Mouse (Mus musculus) erythroblast, embryonic 14.5 days (primary cell): ENCODE data around the gene Rnf144a. TPM values are rescaled to one million over a fixed set of nuclear protein-coding genes. Genes with fewer than 3 reads are reported as not detected.

Experiments
- H3K27me3 ChIP-seq: 2 replicates; pipeline ENCODE4 v1.6.1; 2012; ENCODE audit warnings: inconsistent platforms; ENCODE audit not compliant: control insufficient read depth
- H3K36me3 ChIP-seq: 2 replicates; pipeline ENCODE4 v1.6.1; 2012; ENCODE audit warnings: mild to moderate bottlenecking, inconsistent platforms; ENCODE audit not compliant: control insufficient read depth
- H3K4me1 ChIP-seq: 2 replicates; pipeline ENCODE4 v1.6.1; 2012; ENCODE audit warnings: inconsistent platforms; ENCODE audit not compliant: control insufficient read depth
- H3K4me3 ChIP-seq: replicated peaks from 2 replicates; pipeline ENCODE3; 2012; ENCODE audit warnings: moderate library complexity, mild to moderate bottlenecking, inconsistent platforms
- H3K9me3 ChIP-seq: 2 replicates; pipeline ENCODE4 v1.6.1; 2012; ENCODE audit warnings: low read length, inconsistent platforms, mixed read lengths; ENCODE audit not compliant: control insufficient read depth
- GATA1 ChIP-seq: IDR thresholded peaks from 2 replicates; pipeline ENCODE4 v1.6.1; 2012; ENCODE audit warnings: low read length, inconsistent platforms, mixed read lengths
- TAL1 ChIP-seq: IDR thresholded peaks from 3 replicates; pipeline ENCODE4 v1.6.1; 2012; ENCODE audit warnings: low read length, inconsistent platforms, mixed read lengths
- polyA plus RNA-seq: library from polyadenylated mRNA; stranded (reverse); fragments of >175 nt; gene quantifications from 2 replicates; pipeline ENCODE4 v1.2.3, GENCODE M21; 2012

Rnf144a gene
- polyA plus RNA-seq, 1 experiment, result not detected

DNA sequence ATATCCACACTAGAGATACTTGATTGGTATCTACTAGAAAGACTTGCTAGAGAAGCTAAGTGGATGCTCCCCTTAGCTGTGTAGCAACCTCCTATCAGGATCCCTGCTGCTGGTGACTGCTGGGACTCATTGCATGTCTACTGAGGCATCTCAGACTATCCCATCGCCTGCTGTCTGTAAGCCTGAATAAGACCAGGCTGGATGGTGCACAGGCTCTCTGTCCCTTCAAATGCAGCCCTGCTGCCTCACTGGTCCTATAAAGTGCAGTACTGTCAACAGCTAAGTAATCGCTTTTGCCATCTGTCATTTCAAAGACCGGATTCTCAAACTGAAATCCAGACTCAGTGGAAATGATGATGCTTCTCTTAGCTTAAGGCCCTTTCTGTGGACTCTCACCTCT is 129.6 kb downstream of the Rnf144a start:
- no peaks in the 10 kb centered on the region for H3K9me3 ChIP-seq
- H3K4me3 ChIP-seq, result no peak overlapping the region
- H3K36me3 ChIP-seq, result no peaks in the 10 kb centered on the region
- no peaks in the 10 kb centered on the region for H3K27me3 ChIP-seq
- no peaks in the 10 kb centered on the region for H3K4me1 ChIP-seq
- no peak for TF ChIP-seq GATA1
- TF ChIP-seq TAL1, result no peak

DNA sequence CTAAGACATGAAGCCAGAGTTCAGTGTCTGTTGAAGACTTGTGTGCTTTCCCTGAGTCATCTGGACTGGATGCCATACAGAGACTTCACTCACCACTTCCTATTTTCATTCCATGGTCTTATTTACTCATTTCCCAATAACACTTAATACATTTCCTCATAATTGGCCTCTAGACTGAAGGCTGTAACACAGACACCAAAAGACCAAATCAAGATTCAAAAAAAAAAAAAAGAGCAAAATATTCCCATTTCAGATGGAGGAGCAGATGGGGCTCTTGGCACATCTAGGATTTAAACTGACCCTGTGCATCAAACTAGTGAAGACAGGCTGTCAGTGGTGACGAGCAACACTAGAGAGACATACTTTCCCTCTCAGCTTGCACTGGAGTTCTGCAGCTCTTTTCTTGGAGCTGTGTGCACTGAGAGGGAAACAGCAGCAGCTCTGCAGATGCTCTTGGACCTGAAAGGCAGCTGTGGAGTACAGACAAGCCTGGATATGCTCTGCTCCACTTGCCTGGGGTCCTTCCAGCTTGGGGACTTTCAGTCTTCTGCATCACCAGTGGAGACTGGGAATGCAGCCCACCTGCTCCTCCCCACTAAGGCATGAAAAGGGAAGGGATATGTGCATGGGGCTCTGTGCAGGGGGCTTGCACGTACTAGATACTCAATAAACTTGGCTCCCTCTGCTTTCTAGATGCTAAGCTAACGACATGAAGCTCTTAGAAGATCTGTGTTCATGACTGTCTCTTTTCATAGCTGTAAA is 134.2 kb downstream of the Rnf144a start:
- no peaks in the 10 kb centered on the region for H3K27me3 ChIP-seq
- no peaks in the 10 kb centered on the region for H3K9me3 ChIP-seq
- no peaks in the 10 kb centered on the region for H3K4me1 ChIP-seq
- TF ChIP-seq GATA1 (no peak), TAL1 (no peak)
- no peak overlapping the region for H3K4me3 ChIP-seq
- no peaks in the 10 kb centered on the region for H3K36me3 ChIP-seq

DNA sequence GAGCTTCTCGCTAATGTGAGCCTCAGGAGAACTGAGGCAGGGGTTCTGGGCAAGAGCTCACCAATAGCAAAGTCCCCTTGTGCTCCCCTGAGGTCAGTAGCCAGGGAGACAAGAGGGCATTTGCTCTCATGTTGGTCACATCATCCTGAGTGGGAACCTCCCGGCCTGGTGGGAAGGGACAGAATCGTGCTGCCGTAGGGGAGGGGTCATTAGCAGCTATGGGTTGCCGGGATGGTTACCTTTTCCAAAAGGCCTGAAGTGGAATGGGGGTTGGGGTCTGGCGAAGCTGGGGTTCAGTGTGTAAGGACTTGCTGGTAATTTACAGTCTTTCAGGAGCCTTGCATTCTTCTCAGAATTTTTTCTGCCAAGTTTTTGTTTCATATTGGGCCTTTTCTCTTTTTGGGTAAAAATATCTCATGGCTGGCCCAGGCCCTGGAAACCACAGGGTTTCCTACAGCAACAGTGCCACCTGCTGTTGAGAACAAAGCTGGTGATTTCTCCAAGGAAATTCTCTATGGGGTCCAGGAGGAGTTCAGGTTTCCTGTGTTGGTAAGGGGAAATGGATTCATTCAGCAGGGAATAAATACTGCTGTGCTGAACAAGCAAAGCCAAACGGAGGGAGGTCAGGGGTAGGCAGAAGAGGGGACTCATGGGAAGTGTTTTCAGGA is 137.9 kb downstream of the Rnf144a start:
- TF ChIP-seq TAL1, result no peak
- no peak for TF ChIP-seq GATA1
- H3K9me3 ChIP-seq, result no peaks in the 10 kb centered on the region

DNA sequence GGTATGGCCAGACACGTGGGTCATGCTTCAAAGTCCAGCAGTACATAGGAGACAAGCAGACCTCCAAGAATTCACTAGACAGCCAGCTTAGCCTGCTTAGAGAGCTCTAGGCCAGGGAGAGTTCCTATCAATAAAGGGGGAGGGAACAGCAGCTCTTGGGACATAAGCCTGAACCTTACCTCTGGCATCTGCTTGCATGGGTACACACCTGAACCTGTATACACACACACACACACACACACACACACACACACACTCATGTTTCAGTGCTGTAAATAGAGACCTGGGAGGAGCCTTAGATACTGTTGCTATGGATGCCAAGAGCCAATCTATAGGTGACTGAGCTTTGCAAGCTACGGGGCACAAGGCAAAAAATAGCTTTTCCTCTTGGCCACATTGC is 138.5 kb downstream of the Rnf144a start:
- no peaks in the 10 kb centered on the region for H3K36me3 ChIP-seq
- TF ChIP-seq TAL1 (no peak), GATA1 (no peak)
- no peaks in the 10 kb centered on the region for H3K9me3 ChIP-seq
- H3K27me3 ChIP-seq, result no peaks in the 10 kb centered on the region
- H3K4me3 ChIP-seq, result no peak overlapping the region
- no peaks in the 10 kb centered on the region for H3K4me1 ChIP-seq

More for the DNA sequence above, 137.9 kb downstream of the Rnf144a start:
- no peaks in the 10 kb centered on the region for H3K4me1 ChIP-seq
- no peaks in the 10 kb centered on the region for H3K27me3 ChIP-seq
- no peak overlapping the region for H3K4me3 ChIP-seq
- no peaks in the 10 kb centered on the region for H3K36me3 ChIP-seq

Other genes with a start within 250 kb of the Rnf144a start
- 1.2 and 1.7 TPM in 2 replicates for gene Rsad2, start 41.2 kb upstream of the Rnf144a start, polyA plus RNA-seq
- 0.25 TPM in 2 replicates for gene Cmpk2, start 54.0 kb upstream of the Rnf144a start, polyA plus RNA-seq